Mouse (Mus musculus): Measurements from ENCODE around the gene Ube2n.

The Ube2n gene

DNA sequence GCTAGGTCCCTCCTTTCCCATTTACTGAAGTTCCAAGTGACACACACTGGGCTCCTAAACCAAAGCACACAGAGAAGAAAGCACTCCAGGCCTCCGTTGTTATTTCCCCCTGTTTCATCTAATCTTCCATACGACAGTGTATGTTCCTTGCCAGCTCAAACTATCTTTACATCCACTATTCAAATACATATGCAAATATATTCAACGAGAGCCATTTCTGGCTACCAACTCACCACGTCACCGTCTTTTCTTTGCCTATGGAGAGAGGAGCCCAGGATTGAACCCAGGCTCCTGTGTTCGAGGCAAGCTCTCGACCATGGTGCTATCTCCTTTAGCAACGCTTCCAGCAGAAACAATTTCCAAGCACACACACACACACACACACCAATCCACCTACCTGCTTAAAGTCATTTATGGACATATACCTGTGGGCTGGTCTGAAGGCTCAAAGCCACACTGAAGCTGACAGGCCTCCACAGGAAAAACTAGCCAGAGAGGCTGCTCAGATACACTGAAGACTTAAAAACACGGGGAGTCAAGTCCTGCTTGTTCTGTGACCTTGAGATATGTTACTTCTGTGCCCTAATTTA is 45.5 kb downstream of the Ube2n start:
- DNase-seq, result no peak

- DNase-seq, result no peak
Observed at GRCm38 (mm10) chr10:95561616-95562015, 46.7 kb downstream of the Ube2n start.

DNA sequence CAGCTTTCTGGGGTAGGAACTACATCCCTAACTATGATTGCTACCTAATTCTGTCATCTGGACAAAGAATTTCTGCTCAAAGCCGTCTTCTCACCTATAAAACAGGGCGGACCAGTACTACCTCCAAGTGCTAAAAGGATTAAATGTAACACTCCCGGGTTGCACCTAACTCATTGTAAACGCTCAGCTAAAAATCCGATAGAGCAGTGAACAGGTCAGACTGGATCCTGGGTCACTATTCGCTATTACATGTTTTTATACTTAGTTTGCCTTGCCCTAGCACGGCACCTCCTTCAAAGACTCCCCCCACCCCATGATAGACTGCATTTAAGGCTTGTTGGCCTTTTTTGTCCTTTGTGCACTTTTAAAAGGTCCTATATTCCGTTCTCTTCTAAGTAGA is 47.5 kb downstream of the Ube2n start:
- no peak for DNase-seq

DNA sequence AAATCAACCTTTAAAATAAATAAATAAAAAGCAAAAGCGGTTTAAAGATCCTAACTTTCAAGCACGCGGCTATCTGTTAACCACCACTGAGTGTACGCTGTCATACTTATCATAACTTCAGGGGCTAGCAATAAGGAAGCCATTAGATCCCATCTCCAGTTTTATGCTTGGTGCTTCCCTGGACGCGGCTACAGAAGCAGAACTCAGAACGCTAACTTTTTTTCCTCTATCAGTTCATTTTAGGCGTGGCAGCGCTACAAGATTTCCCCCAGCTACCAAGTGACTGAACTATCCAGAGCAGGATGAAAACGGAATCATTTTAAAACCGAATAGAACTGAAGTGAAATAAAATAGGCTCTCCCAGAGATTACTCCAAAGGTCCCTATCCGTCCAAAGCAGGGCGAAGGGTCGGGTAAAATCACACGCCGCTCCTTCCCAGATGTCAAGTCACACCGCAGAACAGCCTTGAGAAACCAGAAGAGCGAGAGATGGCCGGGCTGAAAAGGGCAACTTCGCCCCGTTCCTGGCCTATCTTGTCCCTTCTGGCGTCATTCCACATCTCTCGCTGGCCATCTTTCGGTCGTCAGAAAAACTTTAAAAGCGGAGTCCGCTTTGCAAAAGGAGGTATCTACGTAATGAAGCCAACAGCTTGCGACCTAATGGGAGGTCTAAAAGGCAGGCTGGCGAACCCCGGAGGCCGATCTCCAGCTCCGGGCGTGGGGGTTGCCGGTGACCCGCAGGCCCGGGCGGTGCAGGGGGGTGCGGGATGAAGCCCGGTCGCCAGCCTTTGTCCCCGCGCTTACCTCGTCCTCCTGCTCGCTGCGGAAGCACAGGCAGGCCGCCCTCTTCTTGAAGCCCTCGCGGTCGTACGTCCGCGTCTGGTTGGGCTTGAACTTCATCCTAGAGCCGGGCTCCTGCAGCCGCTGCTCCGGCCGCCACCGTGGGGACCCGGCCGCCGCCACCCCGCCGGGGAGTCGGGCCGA is 48.2 kb downstream of the Ube2n start:
- DNase-seq, result peak; percentile 69

- peak; percentile 88 to 96 for DNase-seq
Observed at GRCm38 (mm10) chr10:95563851-95564845, 49.2 kb downstream of the Ube2n start, which contains the start of gene Nudt4. Nudt4 (minus strand) TSS chr10:95564146.

DNA sequence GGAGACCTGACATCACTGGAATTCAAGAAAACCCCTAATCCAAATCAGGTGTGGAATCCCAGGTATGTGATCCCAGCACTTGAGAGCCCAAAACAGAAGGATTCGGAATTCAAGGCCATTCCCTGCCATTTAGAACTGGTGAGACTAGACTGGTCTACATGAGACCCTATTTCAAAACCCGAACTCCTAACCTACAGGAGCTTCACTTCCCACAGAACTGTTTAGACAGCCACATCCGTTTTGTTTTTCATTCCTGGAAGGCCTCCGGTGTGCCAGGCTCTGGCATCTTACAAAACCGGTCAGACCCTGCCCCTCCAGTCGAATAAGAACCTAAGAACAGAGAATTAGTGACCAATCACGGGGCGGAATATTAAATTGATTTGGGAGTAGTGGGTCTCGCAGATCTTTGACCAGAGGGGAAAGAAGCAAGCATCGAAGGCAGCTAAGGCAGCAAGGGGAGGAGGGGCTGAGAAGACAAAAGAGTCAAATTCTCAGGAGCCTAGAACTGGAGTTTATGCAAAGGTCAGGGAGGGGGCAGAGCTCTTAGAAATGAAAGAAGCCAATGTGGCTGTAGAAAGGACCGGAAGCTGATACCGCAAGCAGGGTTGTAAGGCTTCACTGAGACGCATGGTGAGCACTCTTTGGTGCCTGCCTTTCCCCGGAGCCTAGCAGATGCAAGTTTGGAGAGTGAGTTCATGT is 50.4 kb downstream of the Ube2n start:
- no peak for DNase-seq

GRCm38 (mm10) chr10:95566786-95567185 is 51.8 kb downstream of the Ube2n start:
- no peak for DNase-seq

DNA sequence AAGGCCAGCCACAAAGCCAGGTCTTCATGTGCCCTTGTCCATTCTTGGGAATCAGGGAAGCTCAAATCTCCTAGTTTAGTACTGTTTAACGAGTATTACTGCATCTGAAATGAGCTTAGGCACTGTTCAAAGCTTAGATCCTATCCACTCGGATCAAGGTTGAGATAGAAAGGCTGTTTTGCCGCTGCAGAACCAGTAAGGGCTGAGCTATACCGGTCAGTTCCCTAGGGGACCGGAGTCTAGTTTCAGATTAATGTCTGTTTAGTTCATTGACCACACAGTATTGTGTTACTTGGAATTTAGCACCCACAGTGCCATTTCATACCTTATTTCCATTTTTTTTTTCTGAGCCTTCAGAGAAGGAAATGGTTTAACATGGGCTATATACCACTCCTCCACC is 52.6 kb downstream of the Ube2n start:
- no peak for DNase-seq

- DNase-seq, result no peak
Observed at GRCm38 (mm10) chr10:95568016-95568415, 53.1 kb downstream of the Ube2n start.

DNA sequence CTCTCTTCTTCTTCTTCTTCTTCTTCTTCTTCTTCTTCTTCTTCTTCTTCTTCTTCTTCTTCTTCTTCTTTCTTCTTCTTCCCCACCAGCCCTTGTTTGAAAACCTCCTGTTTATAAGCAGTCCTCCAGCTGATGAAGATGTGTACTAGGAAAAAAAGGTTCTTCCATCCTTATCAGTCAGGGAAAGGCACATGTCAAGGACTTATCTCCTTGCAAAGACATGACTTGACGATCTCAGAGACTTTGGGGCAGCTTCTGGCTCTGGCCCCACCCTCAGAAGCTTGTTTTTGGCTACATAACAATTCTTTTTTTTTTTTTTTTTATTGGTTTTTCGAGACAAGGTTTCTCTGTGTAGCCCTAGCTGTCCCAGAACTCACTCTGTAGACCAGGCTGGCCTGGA is 54.5 kb downstream of the Ube2n start:
- DNase-seq, result no peak

DNA sequence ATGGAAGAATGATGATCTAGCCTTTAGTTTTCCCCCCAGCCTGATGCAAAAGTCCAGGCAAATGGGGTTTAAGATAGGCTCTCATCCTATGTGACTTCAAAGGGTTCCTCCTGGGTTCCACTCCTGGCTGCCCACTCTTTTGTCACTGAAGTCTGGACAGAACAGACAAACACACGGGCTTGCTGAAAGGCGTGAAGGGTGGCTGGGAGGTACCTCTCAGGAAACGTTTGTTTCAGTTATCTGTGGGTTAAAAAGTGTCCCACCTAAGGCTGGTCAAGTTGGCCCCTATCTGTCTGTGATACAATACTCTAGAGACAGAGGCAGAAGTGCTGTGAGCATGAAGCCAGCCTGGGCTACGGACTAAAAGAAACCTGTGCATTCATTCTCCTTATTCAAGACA is 60.0 kb downstream of the Ube2n start:
- no peak for DNase-seq

DNA sequence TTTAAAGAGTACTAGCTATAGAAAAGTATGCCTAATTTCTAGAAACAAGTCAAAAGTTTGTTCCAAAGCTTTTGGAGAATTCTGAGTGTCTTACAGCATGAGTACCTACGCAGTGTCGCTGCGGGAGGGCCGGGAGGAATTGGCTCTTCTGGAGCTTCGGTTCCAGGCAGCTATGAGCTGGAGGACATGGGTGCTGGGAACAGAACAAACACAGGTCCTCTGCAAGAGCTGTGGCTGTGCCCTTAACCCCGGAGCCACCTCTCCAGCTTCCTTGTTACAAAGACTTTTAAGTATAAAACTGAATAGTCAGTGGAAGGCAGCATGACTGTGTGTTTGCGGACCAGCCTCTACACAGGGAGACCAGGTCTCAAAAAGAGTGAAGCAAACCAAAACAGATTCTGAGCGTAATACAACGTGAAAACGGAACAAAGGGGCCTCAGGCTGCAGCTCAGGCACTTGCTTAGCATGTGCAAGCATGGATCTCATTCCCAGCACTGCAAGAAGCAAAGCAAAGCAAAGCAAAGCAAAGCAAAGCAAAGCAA is 61.0 kb downstream of the Ube2n start:
- DNase-seq, result no peak

DNA sequence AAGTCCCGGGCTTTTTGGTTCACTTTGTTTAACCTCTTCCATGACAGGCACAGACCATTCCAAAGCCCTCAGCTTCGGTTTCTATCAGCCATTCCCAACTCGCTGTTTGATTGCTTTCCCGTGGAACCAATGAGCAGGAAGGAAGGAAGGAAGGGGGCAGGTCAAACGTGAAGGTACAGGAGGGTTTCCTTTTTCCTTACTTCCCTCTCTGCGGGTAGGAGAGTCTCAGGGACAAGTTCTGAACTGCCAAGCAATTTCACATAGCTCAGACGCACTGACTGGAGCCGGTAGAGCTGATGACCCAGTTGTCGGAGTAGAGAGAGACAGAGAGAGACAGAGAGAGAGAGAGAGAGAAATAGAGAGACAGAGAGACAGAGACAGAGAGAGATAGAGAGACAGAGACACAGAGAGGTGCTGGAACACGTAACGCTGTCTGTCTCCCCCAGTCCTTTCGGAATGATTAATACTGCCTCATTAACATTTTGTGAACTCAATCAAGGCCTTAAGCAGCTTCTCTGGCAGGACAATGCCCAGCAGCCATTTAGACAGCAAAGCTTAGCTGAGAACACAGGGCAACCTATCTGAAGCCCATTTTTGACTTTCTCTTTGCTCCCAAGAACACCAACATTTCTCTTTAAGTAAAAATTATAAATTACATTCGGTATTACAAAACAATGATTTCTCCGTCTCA is 62.1 kb downstream of the Ube2n start:
- no peak for DNase-seq

GRCm38 (mm10) chr10:95577567-95577950 is 62.6 kb downstream of the Ube2n start:
- DNase-seq, result no peak

DNA sequence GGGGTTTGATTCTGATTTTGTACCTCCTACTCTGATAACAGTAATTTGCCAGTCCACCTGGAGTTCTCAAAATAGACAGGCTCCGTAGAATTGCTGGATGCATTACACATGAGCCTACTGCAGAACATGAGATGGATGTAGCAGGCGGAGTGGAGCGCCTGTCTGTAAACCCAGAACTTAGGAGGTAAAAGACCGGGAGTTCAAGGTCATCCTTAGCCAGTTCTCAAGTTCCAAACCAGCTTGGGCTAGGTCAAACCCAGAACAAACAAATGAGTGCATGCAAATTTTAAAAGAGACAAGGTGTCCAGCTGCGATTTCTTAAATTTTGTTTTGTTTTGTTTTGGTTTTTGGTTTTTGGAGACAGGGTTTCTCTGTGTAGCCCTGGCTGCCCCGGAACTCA is 70.6 kb downstream of the Ube2n start:
- no peak for DNase-seq

DNA sequence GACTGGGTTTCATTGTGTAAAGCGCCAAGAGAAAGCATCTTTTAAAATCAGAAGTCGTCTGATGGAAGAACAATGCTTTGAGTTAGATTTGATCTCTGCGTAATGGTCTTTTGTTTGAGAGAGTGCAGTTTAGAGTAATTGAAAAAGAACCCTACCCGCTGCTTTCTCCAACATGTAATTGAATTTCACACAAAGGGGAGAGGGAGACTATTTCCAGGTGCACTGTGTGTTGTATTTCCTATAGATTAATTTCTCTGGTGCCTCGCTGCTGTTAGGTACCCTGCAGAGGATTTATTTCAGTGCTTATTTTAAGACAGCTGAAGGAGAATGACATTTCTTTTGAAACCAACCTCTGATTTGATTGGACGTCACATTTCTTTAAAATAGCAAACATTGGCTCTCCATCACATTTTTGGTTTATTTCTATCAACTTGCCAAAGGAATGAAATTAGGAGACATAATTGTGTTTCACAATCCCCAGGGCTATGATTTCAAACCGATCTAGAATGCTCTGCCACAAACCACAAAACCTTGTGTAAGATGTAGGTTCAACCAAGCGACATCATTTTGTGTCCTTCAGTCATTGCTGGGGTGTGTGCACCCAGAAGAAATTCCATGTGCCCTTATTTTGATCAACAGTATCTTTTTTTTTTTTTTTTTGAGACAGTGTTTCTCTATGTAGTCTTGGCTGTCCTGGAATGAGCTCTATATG is 72.7 kb downstream of the Ube2n start:
- no peak for DNase-seq

DNA sequence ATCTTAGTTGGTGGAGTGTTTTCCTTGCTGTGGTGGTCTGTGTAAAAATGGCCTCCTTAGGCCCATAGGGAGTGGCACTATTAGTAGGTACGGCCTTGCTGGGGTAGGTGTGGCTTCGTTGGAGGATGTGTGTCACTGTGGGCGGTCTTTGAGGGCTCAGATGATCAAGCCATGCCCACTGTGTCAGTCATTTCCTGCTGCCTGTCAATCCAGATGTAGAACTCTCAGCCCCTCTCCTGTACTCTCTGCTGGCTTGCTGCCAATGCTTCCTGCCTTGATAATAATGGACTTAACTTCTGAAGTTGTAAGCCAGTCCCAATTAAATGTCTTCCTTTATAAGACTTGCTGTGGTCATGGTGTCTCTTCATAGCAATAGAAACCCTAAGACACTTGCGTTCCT is 74.3 kb downstream of the Ube2n start:
- no peak for DNase-seq

- DNase-seq, result no peak
Observed at GRCm38 (mm10) chr10:95590196-95590595, 75.3 kb downstream of the Ube2n start.

- no peak for DNase-seq
Observed at GRCm38 (mm10) chr10:95591257-95591656, 76.3 kb downstream of the Ube2n start.

DNA sequence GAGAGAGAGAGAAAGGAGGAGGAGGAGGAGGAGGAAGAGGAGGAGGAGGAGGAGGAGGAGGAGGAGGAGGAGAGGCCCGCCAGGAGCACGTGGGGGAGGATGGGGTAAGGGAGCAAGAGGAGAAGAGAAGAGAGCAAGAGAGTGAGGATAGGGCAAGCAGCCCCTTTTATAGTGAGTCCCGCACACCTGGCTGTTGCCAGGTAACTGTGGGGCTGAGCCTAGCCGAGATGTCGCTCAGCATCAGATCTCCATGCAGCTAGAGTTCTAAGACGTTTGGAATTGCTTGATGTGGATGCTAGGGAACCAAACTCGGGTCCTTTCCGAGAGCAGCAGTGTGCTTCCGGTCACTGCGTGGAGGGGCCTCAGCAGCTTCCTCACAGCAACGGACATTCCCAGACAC is 79.5 kb downstream of the Ube2n start:
- no peak for DNase-seq
